Mouse (Mus musculus): ENCODE results near the gene Rhod.
"Not testable (repeated sequence)": the region's sequence is repeated elsewhere in the genome, so short reads cannot be mapped to it uniquely, and the experiment has no call there.

The Rhod gene

GRCm38 (mm10) chr19:4439161-4439801 is at the start of gene Rhod:
Gene Rhod (minus strand): TSS chr19:4439432.
- DNase-seq (ENCODE audit: low spot score in 2 of 2) = peak; percentile 53 to 62

GRCm38 (mm10) chr19:4487877-4488276 is 48.6 kb upstream of the Rhod start:
- no peak for DNase-seq (ENCODE audit: low spot score in 2 of 2)

- no peak for DNase-seq (ENCODE audit: low spot score in 2 of 2)
These were observed 45.8 kb upstream of the Rhod start for GRCm38 (mm10) chr19:4485006-4485405.

GRCm38 (mm10) chr19:4482111-4482859 is 43.1 kb upstream of the Rhod start:
- DNase-seq (ENCODE audit: low spot score in 2 of 2) = no peak

GRCm38 (mm10) chr19:4481326-4481725 is 42.1 kb upstream of the Rhod start:
- DNase-seq (ENCODE audit: low spot score in 2 of 2) = no peak

- no peak for DNase-seq (ENCODE audit: low spot score in 2 of 2)
These were observed 40.8 kb upstream of the Rhod start for GRCm38 (mm10) chr19:4480041-4480440.

GRCm38 (mm10) chr19:4478190-4478516 is 38.9 kb upstream of the Rhod start:
- no peak for DNase-seq (ENCODE audit: low spot score in 2 of 2)

- no peak for DNase-seq (ENCODE audit: low spot score in 2 of 2)
These were observed 38.3 kb upstream of the Rhod start, which contains the start of gene Syt12 for GRCm38 (mm10) chr19:4477345-4478189. Gene Syt12 (minus strand): TSS chr19:4477447.

- peak in 1 of 2 experiments; percentile 28 for DNase-seq (ENCODE audit: low spot score in 2 of 2)
These were observed 37.5 kb upstream of the Rhod start for GRCm38 (mm10) chr19:4476601-4477257.

GRCm38 (mm10) chr19:4475224-4475925 is 36.1 kb upstream of the Rhod start:
- no peak for DNase-seq (ENCODE audit: low spot score in 2 of 2)

- DNase-seq (ENCODE audit: low spot score in 2 of 2) = no peak
These were observed 35.5 kb upstream of the Rhod start for GRCm38 (mm10) chr19:4474739-4475138.

- DNase-seq (ENCODE audit: low spot score in 2 of 2) = no peak
These were observed 34.3 kb upstream of the Rhod start for GRCm38 (mm10) chr19:4473549-4473948.

GRCm38 (mm10) chr19:4468363-4468762 is 29.1 kb upstream of the Rhod start:
- DNase-seq (ENCODE audit: low spot score in 2 of 2) = no peak

- no peak for DNase-seq (ENCODE audit: low spot score in 2 of 2)
These were observed 25.4 kb upstream of the Rhod start for GRCm38 (mm10) chr19:4464666-4465065.

- no peak for DNase-seq (ENCODE audit: low spot score in 2 of 2)
These were observed 22.7 kb upstream of the Rhod start for GRCm38 (mm10) chr19:4461981-4462380.

GRCm38 (mm10) chr19:4456227-4456626 is 17.0 kb upstream of the Rhod start:
- peak; percentile 34 to 35 for DNase-seq (ENCODE audit: low spot score in 2 of 2)

GRCm38 (mm10) chr19:4455071-4455800 is 16.0 kb upstream of the Rhod start:
- no peak for DNase-seq (ENCODE audit: low spot score in 2 of 2)

- not testable (repeated sequence) for DNase-seq (ENCODE audit: low spot score in 2 of 2)
These were observed 14.8 kb upstream of the Rhod start for GRCm38 (mm10) chr19:4454040-4454439.

GRCm38 (mm10) chr19:4452525-4452924 is 13.3 kb upstream of the Rhod start:
- DNase-seq (ENCODE audit: low spot score in 2 of 2) = no peak

- no peak for DNase-seq (ENCODE audit: low spot score in 2 of 2)
These were observed 12.7 kb upstream of the Rhod start for GRCm38 (mm10) chr19:4451965-4452364.

GRCm38 (mm10) chr19:4451098-4451497 is 11.9 kb upstream of the Rhod start:
- no peak for DNase-seq (ENCODE audit: low spot score in 2 of 2)
